Mouse (Mus musculus) gastrocnemius, postnatal 14 days (tissue): ENCODE data around the gene Clca4b. TPM values are rescaled to one million over a fixed set of nuclear protein-coding genes. Genes with fewer than 3 reads are reported as not detected.
"Not testable (repeated sequence)": the region's sequence is repeated elsewhere in the genome, so short reads cannot be mapped to it uniquely, and the experiment has no call there.

ENCODE experiments used
- DNase-seq: peaks from one replicate; pipeline ENCODE4 v3.0.0; 2021; ENCODE audit warnings: mixed read lengths
- intact Hi-C: fragments of 180-260 bp; cut with DNase I; formaldehyde crosslinking; loops from one replicate; pipeline ENCODE4 v1.15.1; 2025; ENCODE audit warnings: low total_unique reads
- long read RNA-seq, 2 experiments: library from polyadenylated mRNA; stranded (forward); transcript quantifications; one replicate each; pipeline ENCODE4 v2.0.0; 2021
- total RNA-seq, 2 experiments: library from RNA; stranded (reverse); gene quantifications; 2 replicates each; pipeline ENCODE4 v1.2.3; 2021

The Clca4b gene
- not detected for total RNA-seq
- long read RNA-seq, experiment 1 = 0 reads
- long read RNA-seq, experiment 2 = 0 reads

- intact Hi-C loops = no loop called here
- DNase-seq = no peak
These were observed at the start of gene Clca4b for GRCm38 (mm10) chr3:144932335-144932734. TSS of gene Clca4b (minus strand) at chr3:144932529.

GRCm38 (mm10) chr3:144980551-144980950 is 48.2 kb upstream of the Clca4b start:
- DNase-seq = no peak
- intact Hi-C loops = no loop called here

- DNase-seq = no peak
- intact Hi-C loops = no loop called here
These were observed 45.3 kb upstream of the Clca4b start for GRCm38 (mm10) chr3:144977631-144978030.

- DNase-seq = no peak
- intact Hi-C loops = no loop called here
These were observed 43.8 kb upstream of the Clca4b start for GRCm38 (mm10) chr3:144976091-144976490.

GRCm38 (mm10) chr3:144974945-144975344 is 42.6 kb upstream of the Clca4b start, which contains the start of gene Clca4a:
TSS of gene Clca4a (minus strand) at chr3:144975045.
- no peak for DNase-seq
- intact Hi-C loops = no loop called here

- DNase-seq = no peak
These were observed 39.4 kb upstream of the Clca4b start for GRCm38 (mm10) chr3:144971553-144972270.

GRCm38 (mm10) chr3:144969755-144970154 is 37.4 kb upstream of the Clca4b start:
- DNase-seq = no peak
- intact Hi-C loops = no loop called here

More at GRCm38 (mm10) chr3:144971553-144972270, 39.4 kb upstream of the Clca4b start:
- intact Hi-C loops = no loop called here

- intact Hi-C loops = no loop called here
These were observed 33.7 kb upstream of the Clca4b start for GRCm38 (mm10) chr3:144966074-144966473.

GRCm38 (mm10) chr3:144950829-144951228 is 18.5 kb upstream of the Clca4b start:
- DNase-seq = no peak

More at GRCm38 (mm10) chr3:144966074-144966473, 33.7 kb upstream of the Clca4b start:
- no peak for DNase-seq

GRCm38 (mm10) chr3:144947376-144947775 is 15.0 kb upstream of the Clca4b start:
- intact Hi-C loops, DNase-seq: not testable (repeated sequence)

More at GRCm38 (mm10) chr3:144950829-144951228, 18.5 kb upstream of the Clca4b start:
- intact Hi-C loops = no loop called here

GRCm38 (mm10) chr3:144933625-144934024 is 1.3 kb upstream of the Clca4b start:
- DNase-seq, intact Hi-C loops: not testable (repeated sequence)

- intact Hi-C loops = no loop called here
- DNase-seq = no peak
These were observed 722 bp upstream of the Clca4b start for GRCm38 (mm10) chr3:144933011-144933491.

GRCm38 (mm10) chr3:144914014-144914413 is 18.3 kb downstream of the Clca4b start:
- intact Hi-C loops = no loop called here
- no peak for DNase-seq

GRCm38 (mm10) chr3:144897042-144897678 is 35.2 kb downstream of the Clca4b start:
- DNase-seq = no peak
- intact Hi-C loops = no loop called here

- DNase-seq = no peak
- intact Hi-C loops = no loop called here
These were observed 42.0 kb downstream of the Clca4b start for GRCm38 (mm10) chr3:144890246-144890758.

- intact Hi-C loops = no loop called here
These were observed 45.4 kb downstream of the Clca4b start for GRCm38 (mm10) chr3:144886957-144887356.

GRCm38 (mm10) chr3:144872012-144872411 is 60.3 kb downstream of the Clca4b start:
- intact Hi-C loops = not testable (repeated sequence)

More at GRCm38 (mm10) chr3:144886957-144887356, 45.4 kb downstream of the Clca4b start:
- DNase-seq = no peak

More at GRCm38 (mm10) chr3:144872012-144872411, 60.3 kb downstream of the Clca4b start:
- not testable (repeated sequence) for DNase-seq
